29 mouse cellular contexts compared by ENCODE assay signal in genomic region chr5:84655171-84655570, GRCm38 (mm10).
A peak's percentile ranks its signal among the peaks of the same experiment; 100 is the strongest.
DNase-seq lines count a peak whose midpoint lies in the region; ATAC-seq and TF ChIP-seq lines count a peak whose summit lies in the region.
"Had no signal": no experiment of that assay in that cellular context is flagged by ENCODE, and none has a peak within 500 bp of the region (broad histone marks: within the 10 kb centered on the region; RNA-seq: fewer than 3 reads in every experiment).

No protein-coding gene starts in this region.

- no peak for TF ChIP-seq CTCF in forebrain, postnatal 0 days (IDR thresholded peaks at IDR 0.05; ENCODE audit: low read depth)

- no peaks in the 10 kb centered on the region for H3K36me3 ChIP-seq in forebrain, embryonic 14.5 days (ENCODE audit: control insufficient read depth, insufficient read depth, low read length)
- H3K36me3 ChIP-seq in forebrain, embryonic 13.5 days (ENCODE audit: poor library complexity, severe bottlenecking): no peaks in the 10 kb centered on the region
- no peaks in the 10 kb centered on the region for H3K36me3 ChIP-seq in forebrain, postnatal 0 days (ENCODE audit: insufficient read depth)
- no peaks in the 10 kb centered on the region for H3K36me3 ChIP-seq in forebrain, embryonic 12.5 days (replicated peaks)
- H3K36me3 ChIP-seq in midbrain, embryonic 11.5 days (ENCODE audit: control insufficient read depth, insufficient read depth, low read length): no peaks in the 10 kb centered on the region
- H3K36me3 ChIP-seq in midbrain, embryonic 13.5 days: no peaks in the 10 kb centered on the region
- H3K36me3 ChIP-seq: embryonic facial prominence, embryonic 12.5 days; embryonic facial prominence, embryonic 15.5 days; G1E; heart, embryonic 10.5 days; heart, embryonic 13.5 days had no signal

- H3K4me3 ChIP-seq in forebrain, embryonic 14.5 days (ENCODE audit: low read depth, low read length): no peak overlapping the region
- H3K4me3 ChIP-seq in forebrain, embryonic 13.5 days: no peak overlapping the region
- H3K4me3 ChIP-seq in forebrain, postnatal 0 days (ENCODE audit: low read depth, low read length): no peak overlapping the region
- H3K4me3 ChIP-seq in forebrain, embryonic 12.5 days (replicated peaks): no peak overlapping the region
- no peak overlapping the region for H3K4me3 ChIP-seq in midbrain, embryonic 11.5 days (ENCODE audit: low read depth, low read length)
- H3K4me3 ChIP-seq in midbrain, embryonic 13.5 days (replicated peaks): no peak overlapping the region
- H3K4me3 ChIP-seq: embryonic facial prominence, embryonic 12.5 days; embryonic facial prominence, embryonic 15.5 days; heart, adult 2 months; heart, embryonic 10.5 days; heart, embryonic 13.5 days had no signal

- H3K9me3 ChIP-seq in forebrain, embryonic 14.5 days (replicated peaks; ENCODE audit: control insufficient read depth, low read length): no peaks in the 10 kb centered on the region
- H3K9me3 ChIP-seq in forebrain, embryonic 13.5 days (replicated peaks): no peaks in the 10 kb centered on the region
- no peaks in the 10 kb centered on the region for H3K9me3 ChIP-seq in forebrain, postnatal 0 days (ENCODE audit: low read length)
- H3K9me3 ChIP-seq in forebrain, embryonic 12.5 days: no peaks in the 10 kb centered on the region
- no peaks in the 10 kb centered on the region for H3K9me3 ChIP-seq in midbrain, embryonic 11.5 days (ENCODE audit: control insufficient read depth, low read length)
- no peaks in the 10 kb centered on the region for H3K9me3 ChIP-seq in midbrain, embryonic 13.5 days
- H3K9me3 ChIP-seq: embryonic facial prominence, embryonic 12.5 days; embryonic facial prominence, embryonic 15.5 days; G1E; heart, embryonic 10.5 days; heart, embryonic 13.5 days had no signal

- no peak overlapping the region for H3K9ac ChIP-seq in forebrain, embryonic 14.5 days (ENCODE audit: low read length)
- H3K9ac ChIP-seq in forebrain, embryonic 13.5 days: no peak overlapping the region
- H3K9ac ChIP-seq in forebrain, postnatal 0 days: no peak overlapping the region
- H3K9ac ChIP-seq in forebrain, embryonic 12.5 days: no peak overlapping the region
- H3K9ac ChIP-seq in midbrain, embryonic 11.5 days (ENCODE audit: low read length): no peak overlapping the region
- no peak overlapping the region for H3K9ac ChIP-seq in midbrain, embryonic 13.5 days (replicated peaks)
- H3K9ac ChIP-seq: embryonic facial prominence, embryonic 12.5 days; embryonic facial prominence, embryonic 15.5 days; heart, embryonic 13.5 days; hindbrain, embryonic 14.5 days had no signal

- no peak overlapping the region for H3K4me2 ChIP-seq in forebrain, embryonic 14.5 days (ENCODE audit: low read length)
- no peak overlapping the region for H3K4me2 ChIP-seq in forebrain, embryonic 13.5 days
- H3K4me2 ChIP-seq in forebrain, postnatal 0 days (ENCODE audit: low read depth): no peak overlapping the region
- H3K4me2 ChIP-seq in forebrain, embryonic 12.5 days: no peak overlapping the region
- no peak overlapping the region for H3K4me2 ChIP-seq in midbrain, embryonic 11.5 days
- no peak overlapping the region for H3K4me2 ChIP-seq in midbrain, embryonic 13.5 days (replicated peaks)
- H3K4me2 ChIP-seq: embryonic facial prominence, embryonic 12.5 days; embryonic facial prominence, embryonic 15.5 days; heart, embryonic 13.5 days; hindbrain, embryonic 14.5 days had no signal

- peak; percentile 57 for DNase-seq in forebrain, embryonic 14.5 days (ENCODE audit: low spot score)
- DNase-seq in forebrain, postnatal 0 days: peak; percentile 36
- DNase-seq in midbrain, embryonic 11.5 days (ENCODE audit: low spot score, missing footprints): peak; percentile 51
- DNase-seq in brain, embryonic 18.5 days (ENCODE audit: low read depth, low spot score): peak; percentile 60
- DNase-seq: adrenal gland, postnatal 10 days; adrenal gland, postnatal 36 days; cerebellum, adult 2 months; cerebellum, adult 9-11 months; cerebellum, postnatal 25 days; gastrocnemius, postnatal 10 days; gastrocnemius, postnatal 36 days; heart, adult 2 months; heart, postnatal 14 days; heart, postnatal 4 days had no signal

- H3K27ac ChIP-seq in forebrain, embryonic 14.5 days (ENCODE audit: low read depth, low read length): no peak overlapping the region
- H3K27ac ChIP-seq in forebrain, embryonic 13.5 days: no peak overlapping the region
- no peak overlapping the region for H3K27ac ChIP-seq in forebrain, postnatal 0 days (ENCODE audit: low read depth, low read length)
- no peak overlapping the region for H3K27ac ChIP-seq in forebrain, embryonic 12.5 days
- no peak overlapping the region for H3K27ac ChIP-seq in midbrain, embryonic 11.5 days (ENCODE audit: low read depth, low read length)
- H3K27ac ChIP-seq in midbrain, embryonic 13.5 days: no peak overlapping the region
- H3K27ac ChIP-seq: embryonic facial prominence, embryonic 12.5 days; embryonic facial prominence, embryonic 15.5 days; heart, adult 2 months; heart, embryonic 10.5 days; heart, embryonic 13.5 days; hindbrain, embryonic 14.5 days; hindbrain, postnatal 0 days had no signal

- ATAC-seq in forebrain, embryonic 14.5 days: no peak; the same call in 1 of the 2 replicates
- no peak; the same call in 1 of the 2 replicates for ATAC-seq in forebrain, embryonic 13.5 days
- ATAC-seq in forebrain, postnatal 0 days: peak; percentile 77
- ATAC-seq in forebrain, embryonic 12.5 days (ENCODE audit: low FRiP score): no peak
- ATAC-seq in midbrain, embryonic 11.5 days (ENCODE audit: low FRiP score): no peak
- ATAC-seq in midbrain, embryonic 13.5 days: no peak
- no peak for ATAC-seq in CD4-positive, CD25-positive, alpha-beta regulatory T cell, adult 4 months
- ATAC-seq: hindbrain, postnatal 0 days; inflammation-experienced regulatory T-cells, adult 6 months; intestine, embryonic 16.5 days; Patski had no signal

- no peaks in the 10 kb centered on the region for H3K4me1 ChIP-seq in forebrain, embryonic 14.5 days (ENCODE audit: control insufficient read depth, insufficient read depth, low read length)
- H3K4me1 ChIP-seq in forebrain, embryonic 13.5 days: no peaks in the 10 kb centered on the region
- no peaks in the 10 kb centered on the region for H3K4me1 ChIP-seq in forebrain, postnatal 0 days (ENCODE audit: insufficient read depth)
- H3K4me1 ChIP-seq in forebrain, embryonic 12.5 days: no peaks in the 10 kb centered on the region
- no peaks in the 10 kb centered on the region for H3K4me1 ChIP-seq in midbrain, embryonic 11.5 days (ENCODE audit: control insufficient read depth, insufficient read depth, low read length)
- no peaks in the 10 kb centered on the region for H3K4me1 ChIP-seq in midbrain, embryonic 13.5 days (replicated peaks)
- H3K4me1 ChIP-seq: embryonic facial prominence, embryonic 12.5 days; embryonic facial prominence, embryonic 15.5 days; heart, embryonic 10.5 days; heart, embryonic 13.5 days had no signal

- no peaks in the 10 kb centered on the region for H3K27me3 ChIP-seq in forebrain, embryonic 14.5 days (replicated peaks; ENCODE audit: control insufficient read depth, insufficient read depth, low read length)
- no peaks in the 10 kb centered on the region for H3K27me3 ChIP-seq in forebrain, embryonic 13.5 days
- no peaks in the 10 kb centered on the region for H3K27me3 ChIP-seq in forebrain, postnatal 0 days (ENCODE audit: insufficient read depth, low read length)
- H3K27me3 ChIP-seq in forebrain, embryonic 12.5 days: no peaks in the 10 kb centered on the region
- no peaks in the 10 kb centered on the region for H3K27me3 ChIP-seq in midbrain, embryonic 11.5 days (ENCODE audit: control insufficient read depth, insufficient read depth, low read length)
- H3K27me3 ChIP-seq in midbrain, embryonic 13.5 days: no peaks in the 10 kb centered on the region
- H3K27me3 ChIP-seq: CH12.LX; embryonic facial prominence, embryonic 12.5 days; embryonic facial prominence, embryonic 15.5 days; heart, embryonic 13.5 days; Patski had no signal
